Mouse (Mus musculus): ENCODE results near the gene Fam198b.

DNA sequence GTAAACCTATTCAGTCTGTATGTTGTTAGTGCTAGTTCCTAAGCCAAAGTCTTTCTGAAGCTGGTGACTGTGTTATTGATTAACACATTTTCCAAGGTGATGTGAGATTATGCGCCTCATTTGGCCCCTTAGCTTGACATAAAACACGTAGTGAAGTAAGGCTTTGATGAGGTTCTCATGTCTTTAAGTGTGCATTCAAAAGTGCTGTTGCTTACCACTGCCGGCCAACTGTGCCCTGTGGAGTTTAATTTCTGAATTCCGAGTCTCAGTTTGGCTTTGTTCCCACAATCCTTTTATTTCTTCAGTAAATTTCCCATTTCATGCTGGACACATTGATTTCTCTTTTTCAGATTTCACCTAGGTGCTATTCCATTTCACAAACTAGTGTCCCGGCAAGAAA, 26.6 kb upstream of the Fam198b start:
- TF ChIP-seq CTCF (IDR thresholded peaks at IDR 0.05; ENCODE audit: borderline replicate concordance, control insufficient read depth, extremely low read depth, insufficient read depth, low read length, poor library complexity) (no peak), POLR2A (IDR thresholded peaks at IDR 0.05; ENCODE audit: control insufficient read depth, extremely low read depth, insufficient read depth, low read length, poor library complexity) (no peak)

All from thymus, adult 2 months (tissue).